Mouse (Mus musculus) liver, embryonic 11.5 days (tissue): ENCODE measurements around the gene Pias4. TPM values are rescaled to one million over a fixed set of nuclear protein-coding genes. Genes with fewer than 3 reads are reported as not detected.

ENCODE experiments used
- ATAC-seq: fragments of 200-750 bp; cut with Nextera tagmentation; replicated peaks from 2 replicates; pipeline ENCODE4 v1.8.0; 2017; ENCODE audit warnings: moderate number of reproducible peaks, mild to moderate bottlenecking, moderate TSS enrichment, moderate library complexity; ENCODE audit not compliant: low FRiP score
- DNase-seq: peaks from one replicate; pipeline ENCODE4 v3.0.0-alpha.2; 2017; ENCODE audit warnings: low spot score
- H3K27ac ChIP-seq: fragments of 300-500 bp; sonication (generic); 2 replicates; pipeline ENCODE4 v1.5.1; 2014; ENCODE audit warnings: mild to moderate bottlenecking, low read depth, low read length, control low read depth
- H3K27me3 ChIP-seq: fragments of 300-500 bp; sonication (generic); replicated peaks from 2 replicates; pipeline ENCODE4 v1.6.1; 2014; ENCODE audit warnings: low read length, mixed read lengths; ENCODE audit not compliant: control insufficient read depth, insufficient read depth
- H3K36me3 ChIP-seq: fragments of 300-500 bp; sonication (generic); 2 replicates; pipeline ENCODE4 v1.6.1; 2014; ENCODE audit warnings: mild to moderate bottlenecking, low read length, moderate library complexity, mixed read lengths; ENCODE audit not compliant: control insufficient read depth, insufficient read depth
- H3K4me1 ChIP-seq: fragments of 300-500 bp; sonication (generic); replicated peaks from 2 replicates; pipeline ENCODE4 v1.6.1; 2014; ENCODE audit warnings: low read length, mixed read lengths; ENCODE audit not compliant: control insufficient read depth, insufficient read depth
- H3K4me2 ChIP-seq: fragments of 300-500 bp; sonication (generic); 2 replicates; pipeline ENCODE4 v1.6.1; 2014; ENCODE audit warnings: mild to moderate bottlenecking, control low read depth, moderate library complexity
- H3K4me3 ChIP-seq: fragments of 300-500 bp; sonication (generic); 2 replicates; pipeline ENCODE4 v1.5.1; 2014; ENCODE audit warnings: low read depth, low read length, control low read depth
- H3K9ac ChIP-seq: fragments of 300-500 bp; sonication (generic); 2 replicates; pipeline ENCODE4 v1.6.1; 2014; ENCODE audit warnings: low read depth, low read length, control low read depth
- H3K9me3 ChIP-seq: fragments of 300-500 bp; sonication (generic); 2 replicates; pipeline ENCODE4 v1.6.1; 2016; ENCODE audit warnings: low read length, inconsistent platforms, mixed read lengths; ENCODE audit not compliant: control insufficient read depth
- WGBS: fragments of 180-500 bp; shearing (Covaris S2); extraction: QIAGEN DNeasy Blood & Tissue Kit; methylation state at CpG from one replicate; pipeline ENCODE4 v1.1.7; 2014; 5-methylcytosine and 5-hydroxymethylcytosine counted together
- polyA plus RNA-seq: library from polyadenylated mRNA; unstranded; fragments of >200 nt; fragmentation: Nextera tagmentation; extraction: Ambion mirVana; gene quantifications from 2 replicates; pipeline ENCODE4 v1.2.1, GENCODE M21; 2014

The Pias4 gene
- polyA plus RNA-seq, 1 experiment from 2014 or later = 50.9 TPM

DNA sequence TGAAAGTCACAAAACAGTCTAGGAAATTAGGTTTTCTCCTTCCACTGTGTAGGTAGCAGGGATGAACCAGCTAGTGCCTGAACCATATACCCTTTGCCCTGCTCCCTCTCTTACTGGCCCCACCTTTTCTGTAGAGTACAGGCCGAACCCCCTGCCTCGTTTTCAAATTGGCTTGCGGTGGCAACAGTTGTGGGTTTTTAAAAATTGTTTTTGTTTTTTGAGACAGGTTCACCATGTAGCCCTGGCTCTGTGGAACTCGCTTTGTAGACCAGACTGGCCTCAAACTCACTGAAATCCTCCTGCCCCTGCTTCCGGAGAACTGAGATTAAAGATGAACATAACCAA is 336 bp upstream of the Pias4 start:
- H3K36me3 ChIP-seq = peaks cover 10% of the 10 kb centered on the region
- H3K4me1 ChIP-seq = peaks cover 15% of the 10 kb centered on the region
- peak; percentile 60 for ATAC-seq

DNA sequence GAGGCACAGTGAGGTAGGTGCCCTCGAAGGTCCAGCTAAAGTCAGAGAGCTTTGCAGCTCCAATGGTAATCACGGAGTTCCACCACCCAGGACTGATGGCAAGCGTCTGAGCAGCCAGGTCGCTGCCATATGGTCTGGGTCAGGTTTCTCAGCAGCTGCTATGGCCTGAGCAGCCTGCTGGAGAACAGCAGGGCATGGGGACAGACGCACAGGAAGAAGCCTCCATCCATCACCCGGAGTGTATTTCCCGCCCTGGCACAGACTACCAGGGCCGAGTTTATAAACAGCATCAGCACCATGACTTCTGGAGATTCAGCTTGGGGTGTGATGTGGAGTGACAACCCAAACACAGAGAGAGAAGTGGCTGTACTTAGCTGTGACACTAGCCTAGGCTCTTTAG is 2.6 kb downstream of the Pias4 start:
- H3K9ac ChIP-seq = 0 out of 2 replicates have a peak overlapping the region, but pooled peaks have one; percentile 30
- H3K27ac ChIP-seq = no peak overlapping the region
- H3K4me1 ChIP-seq = peaks cover 26% of the 10 kb centered on the region
- no peak for DNase-seq
- peaks cover 25% of the 10 kb centered on the region for H3K36me3 ChIP-seq
- ATAC-seq = no peak
- no peaks in the 10 kb centered on the region for H3K27me3 ChIP-seq
- 76% methylated on average over 8 of the region's 8 CpGs for WGBS
- H3K9me3 ChIP-seq = no peaks in the 10 kb centered on the region
- no peak overlapping the region for H3K4me2 ChIP-seq
- H3K4me3 ChIP-seq = no peak overlapping the region

More for the DNA sequence above, 336 bp upstream of the Pias4 start:
- Histone ChIP-seq H3K4me3 (peak overlapping the region; percentile 92), H3K4me2 (peak overlapping the region; percentile 93), H3K9ac (peak overlapping the region; percentile 68), H3K27me3 (no peaks in the 10 kb centered on the region), H3K27ac (peak overlapping the region; percentile 96), H3K9me3 (no peaks in the 10 kb centered on the region)
- WGBS = 9% methylated on average over 5 of the region's 5 CpGs
- DNase-seq = peak; percentile 51

DNA sequence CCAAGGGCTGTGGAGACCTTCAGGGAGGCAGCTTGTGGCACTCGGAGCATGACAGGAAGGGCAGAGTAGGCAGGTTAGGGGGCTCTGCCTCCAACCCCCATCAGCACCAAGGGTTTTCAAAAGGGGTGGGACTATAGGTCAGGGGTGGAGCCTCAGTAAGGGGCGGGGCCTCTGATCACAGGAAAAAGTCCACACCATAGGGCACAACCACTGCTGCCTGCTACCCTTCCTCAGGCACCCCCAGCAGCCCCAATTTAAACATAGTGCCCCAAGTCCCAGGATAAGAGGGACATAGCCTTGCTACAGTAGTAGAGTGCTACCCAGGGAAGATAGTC is 5.4 kb downstream of the Pias4 start:
- 0 out of 2 replicates have a peak, but pooled peaks have one; percentile 30 for ATAC-seq
- no peak for DNase-seq
- H3K4me2 ChIP-seq = peak overlapping the region; percentile 32; the same call in 1 of the 2 replicates
- H3K27ac ChIP-seq = no peak overlapping the region
- H3K36me3 ChIP-seq = peaks cover 41% of the 10 kb centered on the region
- H3K9ac ChIP-seq = no peak overlapping the region
- no peak overlapping the region for H3K4me3 ChIP-seq
- 31% methylated on average over 2 of the region's 2 CpGs for WGBS
- no peaks in the 10 kb centered on the region for H3K27me3 ChIP-seq
- no peaks in the 10 kb centered on the region for H3K9me3 ChIP-seq
- peaks cover 18% of the 10 kb centered on the region for H3K4me1 ChIP-seq

DNA sequence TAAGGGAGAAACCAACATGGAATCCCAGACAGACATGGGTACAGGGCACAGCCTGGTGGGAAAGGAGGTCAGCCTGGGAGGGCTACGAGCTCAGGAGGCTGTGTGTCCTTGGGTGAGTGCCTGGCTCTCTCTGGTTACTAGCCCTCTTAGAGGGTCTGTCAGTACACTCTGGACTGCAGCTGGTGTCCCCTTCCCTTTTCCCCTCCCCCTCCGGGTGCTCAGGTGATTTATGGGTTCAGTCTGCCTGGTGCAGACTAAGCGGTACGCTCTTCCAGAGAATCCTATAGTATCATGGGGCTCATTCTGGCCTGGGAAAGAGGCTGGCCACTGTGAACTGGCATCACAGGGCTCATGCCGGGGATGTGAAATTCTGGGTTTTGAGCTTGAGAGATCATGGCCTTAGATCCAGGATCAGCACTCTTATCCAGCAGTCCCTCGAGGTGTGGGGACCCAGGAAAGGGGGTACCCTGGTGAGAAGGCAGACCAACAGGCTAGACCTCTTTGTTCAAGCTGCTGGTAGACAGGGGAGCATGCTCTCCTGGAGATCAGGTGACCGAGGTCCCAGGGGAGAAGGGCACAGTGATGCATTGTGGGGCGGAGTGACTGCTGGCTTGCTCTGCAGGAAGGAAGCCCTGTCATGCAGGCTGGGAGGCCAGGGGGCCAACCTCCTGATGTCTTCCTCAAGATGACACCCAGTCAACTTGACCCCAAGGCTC is 6.0 kb downstream of the Pias4 start:
- 79% methylated on average over 8 of the region's 8 CpGs for WGBS
- DNase-seq = no peak
- peak overlapping the region; percentile 32; the same call in 1 of the 2 replicates for H3K4me2 ChIP-seq
- no peak overlapping the region for H3K4me3 ChIP-seq
- peaks cover 15% of the 10 kb centered on the region for H3K4me1 ChIP-seq
- H3K9ac ChIP-seq = no peak overlapping the region
- H3K36me3 ChIP-seq = peaks cover 46% of the 10 kb centered on the region
- H3K27ac ChIP-seq = no peak overlapping the region
- ATAC-seq = 0 out of 2 replicates have a peak, but pooled peaks have one; percentile 5
- no peaks in the 10 kb centered on the region for H3K27me3 ChIP-seq
- H3K9me3 ChIP-seq = no peaks in the 10 kb centered on the region

DNA sequence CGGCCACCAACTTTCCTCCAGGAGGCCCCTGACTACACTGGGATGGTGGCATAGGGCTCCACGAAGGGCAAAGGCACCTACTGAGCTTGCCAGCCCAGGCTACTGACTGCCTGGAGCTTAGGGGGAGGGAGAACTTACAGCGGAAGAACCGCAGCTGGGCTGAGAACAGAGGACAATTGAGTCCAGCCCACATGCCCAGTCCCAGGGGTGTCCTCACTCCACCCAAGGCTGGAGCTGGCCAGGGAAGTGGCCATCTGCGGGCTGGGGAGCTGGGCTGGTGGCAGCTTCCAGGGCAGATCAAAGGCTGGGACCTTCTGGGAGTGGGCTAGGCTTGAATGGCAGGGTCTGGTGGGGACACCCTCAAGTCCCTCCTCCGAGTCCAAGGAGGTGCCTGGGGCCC is 13.0 kb downstream of the Pias4 start:
- H3K4me1 ChIP-seq = peaks cover 13% of the 10 kb centered on the region
- WGBS = 87% methylated on average over 6 of the region's 6 CpGs
- H3K4me3 ChIP-seq = no peak overlapping the region
- H3K9ac ChIP-seq = no peak overlapping the region
- no peak for DNase-seq
- H3K36me3 ChIP-seq = peaks cover 61% of the 10 kb centered on the region
- H3K27me3 ChIP-seq = no peaks in the 10 kb centered on the region
- H3K4me2 ChIP-seq = no peak overlapping the region
- H3K9me3 ChIP-seq = no peaks in the 10 kb centered on the region
- ATAC-seq = no peak
- H3K27ac ChIP-seq = no peak overlapping the region

DNA sequence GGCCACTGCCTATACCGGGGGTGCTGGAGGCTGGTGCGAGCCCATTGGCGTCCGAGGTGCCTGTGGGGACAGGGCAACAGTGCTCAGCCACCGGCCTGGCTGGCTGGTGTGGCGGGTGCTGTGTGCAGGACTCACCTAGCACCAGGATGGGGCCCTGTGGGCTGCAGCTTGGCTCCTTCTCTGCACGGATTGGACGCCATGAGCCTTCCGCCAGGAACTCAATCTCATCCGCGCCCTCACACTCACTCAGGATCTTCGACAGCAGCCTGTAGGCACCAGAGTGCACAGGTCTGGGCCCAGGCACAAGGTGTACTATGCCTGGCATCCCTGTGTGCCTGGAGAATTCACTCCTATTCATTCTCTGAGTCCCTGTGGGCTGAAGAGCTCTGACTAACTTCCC is 13.4 kb downstream of the Pias4 start:
- H3K4me1 ChIP-seq = peaks cover 13% of the 10 kb centered on the region
- ATAC-seq = 0 out of 2 replicates have a peak, but pooled peaks have one; percentile 8
- no peaks in the 10 kb centered on the region for H3K27me3 ChIP-seq
- no peak overlapping the region for H3K4me3 ChIP-seq
- no peak for DNase-seq
- no peak overlapping the region for H3K9ac ChIP-seq
- H3K9me3 ChIP-seq = no peaks in the 10 kb centered on the region
- H3K4me2 ChIP-seq = no peak overlapping the region
- WGBS = 93% methylated on average over 12 of the region's 12 CpGs
- H3K27ac ChIP-seq = no peak overlapping the region
- peaks cover 65% of the 10 kb centered on the region for H3K36me3 ChIP-seq

DNA sequence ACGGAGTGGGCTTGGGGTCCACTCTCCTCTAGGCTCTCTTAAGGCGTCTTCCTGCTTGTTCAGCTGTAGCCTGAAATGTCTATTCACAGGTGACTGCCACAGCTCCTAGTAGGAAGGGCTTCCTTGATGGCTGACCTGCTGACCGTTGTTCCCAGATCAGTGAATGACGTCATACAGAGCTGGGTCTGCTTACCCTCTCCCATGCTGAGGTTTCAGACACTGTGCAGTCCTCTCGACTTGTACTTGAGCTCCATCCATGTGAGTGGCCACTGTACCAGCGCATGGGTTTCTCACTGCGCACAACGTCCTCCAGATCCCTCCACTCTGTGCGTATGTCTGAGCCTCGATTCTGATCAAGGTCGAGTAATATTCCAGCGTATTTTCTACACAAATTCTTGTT is 15.1 kb downstream of the Pias4 start:
- 64% methylated on average over 12 of the region's 12 CpGs for whole genome bisulfite sequencing
- Histone ChIP-seq H3K4me3 (no peak overlapping the region), H3K27me3 (no peaks in the 10 kb centered on the region), H3K36me3 (peaks cover 68% of the 10 kb centered on the region), H3K9ac (no peak overlapping the region), H3K9me3 (no peaks in the 10 kb centered on the region), H3K4me1 (peaks cover 13% of the 10 kb centered on the region), H3K4me2 (peak overlapping the region; percentile 14; the same call in 1 of the 2 replicates), H3K27ac (peak overlapping the region; percentile 6; the same call in 1 of the 2 replicates)
- ATAC-seq (peak; percentile 27), DNase-seq (no peak)

DNA sequence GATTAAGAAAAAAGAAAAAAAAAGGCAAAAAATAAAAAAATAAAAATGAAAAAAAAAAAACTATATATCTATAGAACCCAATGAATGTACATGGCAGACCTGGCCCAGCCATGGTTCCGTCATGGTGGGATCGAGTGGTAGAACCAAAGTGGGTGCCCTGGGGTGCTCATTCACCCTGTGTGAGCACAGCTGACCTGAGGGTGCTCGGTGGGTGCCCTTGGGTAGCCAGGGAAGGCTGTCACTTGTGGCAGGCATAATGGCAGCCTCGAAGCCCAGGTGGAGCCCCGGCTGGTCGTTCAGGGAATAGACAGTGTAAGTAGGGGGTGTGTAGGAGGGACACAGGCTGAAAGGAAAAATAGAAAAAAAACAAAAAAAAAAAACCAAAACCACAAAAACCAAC is 16.5 kb downstream of the Pias4 start:
- no peak overlapping the region for H3K4me2 ChIP-seq
- no peak overlapping the region for H3K4me3 ChIP-seq
- ATAC-seq = no peak
- H3K27me3 ChIP-seq = no peaks in the 10 kb centered on the region
- 71% methylated on average over 6 of the region's 6 CpGs for WGBS
- H3K4me1 ChIP-seq = peaks cover 13% of the 10 kb centered on the region
- DNase-seq = no peak
- no peak overlapping the region for H3K9ac ChIP-seq
- peaks cover 71% of the 10 kb centered on the region for H3K36me3 ChIP-seq
- H3K9me3 ChIP-seq = no peaks in the 10 kb centered on the region
- no peak overlapping the region; the same call in 1 of the 2 replicates for H3K27ac ChIP-seq

DNA sequence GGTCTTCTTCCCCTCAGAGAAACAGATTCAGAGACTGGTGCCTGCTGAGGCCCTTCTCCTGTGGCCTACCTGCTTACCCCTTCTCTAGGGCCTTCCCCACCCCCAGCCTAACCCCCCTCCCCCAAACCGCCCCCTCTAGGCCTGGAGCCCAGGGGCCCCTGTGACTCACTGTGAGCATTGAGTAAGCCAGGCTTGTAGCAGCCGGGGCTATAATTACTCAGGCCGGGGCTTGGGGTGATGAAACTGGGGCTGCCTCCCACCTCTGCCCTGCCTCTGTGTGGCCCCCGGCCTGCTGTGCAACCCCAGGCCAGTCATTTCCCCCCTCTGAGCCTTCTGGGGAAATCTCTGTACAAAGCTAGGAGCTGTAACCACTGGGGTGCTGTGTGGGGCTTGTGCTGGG is 21.4 kb downstream of the Pias4 start:
- no peak for DNase-seq
- Histone ChIP-seq H3K4me2 (no peak overlapping the region), H3K4me3 (no peak overlapping the region), H3K27me3 (no peaks in the 10 kb centered on the region), H3K9ac (no peak overlapping the region), H3K36me3 (peaks cover 72% of the 10 kb centered on the region), H3K27ac (no peak overlapping the region; the same call in 1 of the 2 replicates), H3K4me1 (peaks cover 19% of the 10 kb centered on the region), H3K9me3 (no peaks in the 10 kb centered on the region)
- ATAC-seq = no peak
- WGBS = 86% methylated on average over 4 of the region's 4 CpGs
